Mouse (Mus musculus): Measurements from ENCODE around the gene Pan2.
"Not testable (repeated sequence)": the region's sequence is repeated elsewhere in the genome, so short reads cannot be mapped to it uniquely, and the experiment has no call there.

Pan2 gene

GRCm38 (mm10) chr10:128283604-128284579 lies 19.2 kb upstream of the Pan2 start:
- peak; percentile 77 for DNase-seq (ENCODE audit: low spot score)

DNA sequence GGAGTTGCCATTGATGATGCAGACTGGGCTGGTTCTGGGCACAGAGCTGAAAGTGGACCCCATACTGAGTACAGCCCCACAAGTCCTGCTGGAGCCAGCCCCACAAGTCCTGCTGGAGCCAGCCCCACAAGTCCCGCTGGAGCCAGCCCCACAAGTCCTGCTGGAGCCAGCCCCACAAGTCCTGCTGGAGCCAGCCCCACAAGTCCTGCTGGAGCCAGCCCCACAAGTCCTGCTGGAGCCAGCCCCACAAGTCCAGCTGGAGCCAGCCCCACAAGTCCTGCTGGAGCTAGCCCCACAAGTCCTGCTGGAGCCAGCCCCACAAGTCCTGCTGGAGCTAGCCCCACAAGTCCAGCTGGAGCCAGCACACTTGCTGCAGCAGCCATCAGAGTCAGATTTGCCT lies 12.5 kb upstream of the Pan2 start:
- not testable (repeated sequence) for DNase-seq (ENCODE audit: low spot score)

DNA sequence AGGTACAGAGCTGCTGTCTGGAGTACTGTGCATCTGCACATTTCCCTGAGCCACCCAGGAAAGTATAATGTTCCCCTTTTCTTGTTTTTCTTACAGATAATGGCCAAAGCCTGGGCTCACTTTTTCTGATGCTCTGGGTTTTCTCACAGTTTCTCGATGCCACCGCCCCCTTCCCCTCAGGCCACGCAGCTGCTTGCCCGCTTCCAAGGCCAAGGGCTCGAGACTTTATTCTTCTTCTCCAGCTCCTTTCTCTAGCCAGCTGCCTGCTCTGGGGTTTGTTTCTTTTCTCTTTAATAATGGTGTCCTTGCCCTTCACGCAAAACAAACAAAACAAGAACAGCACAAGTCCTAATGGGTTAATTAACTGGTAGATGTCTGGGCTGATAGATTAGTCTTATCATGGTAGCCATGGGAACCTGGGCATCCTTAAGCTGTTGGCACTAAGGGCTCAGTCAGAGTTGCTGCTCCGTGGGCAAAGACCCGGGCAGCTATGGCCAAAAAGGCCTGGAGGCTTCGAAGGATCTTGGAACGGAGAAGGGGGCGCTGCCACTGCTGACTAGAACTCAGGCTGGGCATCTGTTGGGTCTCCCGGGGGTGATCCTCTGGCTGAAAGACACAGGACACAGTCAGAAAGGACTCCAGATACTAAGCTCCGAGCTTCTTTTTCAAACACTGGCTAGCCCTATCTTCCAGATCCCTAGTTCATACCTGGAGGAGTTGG lies 6.6 kb upstream of the Pan2 start:
- DNase-seq (ENCODE audit: low spot score) = no peak

- DNase-seq (ENCODE audit: low spot score) = no peak
Observed at GRCm38 (mm10) chr10:128297221-128297620, 5.9 kb upstream of the Pan2 start.

DNA sequence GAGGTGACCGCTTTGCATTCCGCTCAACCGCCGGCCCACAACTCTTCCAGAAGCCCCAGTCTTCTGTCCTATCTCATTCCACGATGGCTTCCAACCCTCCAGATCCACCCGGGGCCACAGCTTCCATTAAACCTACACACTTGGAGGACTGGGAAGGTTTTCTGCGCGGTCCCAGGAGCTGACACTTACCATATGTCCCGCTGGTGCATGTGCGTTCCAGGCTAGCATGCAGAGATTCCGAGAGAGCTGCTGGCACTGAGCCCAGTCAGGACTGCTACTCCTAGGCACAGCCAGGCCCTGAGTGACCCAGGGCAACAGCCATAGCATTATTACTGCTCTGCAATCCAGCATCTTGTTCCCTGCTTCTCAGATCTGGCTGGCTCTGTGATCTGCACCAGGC lies 5.5 kb upstream of the Pan2 start:
- peak; percentile 28 for DNase-seq (ENCODE audit: low spot score)

DNA sequence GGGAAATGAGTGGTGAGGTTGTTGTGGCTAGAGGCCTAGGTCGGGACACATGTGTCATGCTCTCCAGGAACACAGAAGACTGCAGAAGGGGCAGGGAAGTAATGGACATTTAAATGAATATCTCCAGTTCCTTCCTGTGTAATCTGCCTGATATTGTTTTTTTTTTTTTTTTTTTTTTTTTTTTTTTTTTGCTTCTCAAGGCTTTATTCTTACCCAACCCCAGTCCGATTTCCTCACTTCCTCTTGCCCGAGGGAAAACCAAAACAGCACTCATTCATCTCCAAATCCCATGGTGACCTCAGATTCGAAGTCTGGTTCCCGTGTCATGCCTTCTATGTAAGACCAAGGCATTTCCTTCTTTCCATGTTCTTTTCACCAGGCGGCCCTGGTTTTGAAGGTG lies 4.9 kb upstream of the Pan2 start:
- peak; percentile 81 for DNase-seq (ENCODE audit: low spot score)

DNA sequence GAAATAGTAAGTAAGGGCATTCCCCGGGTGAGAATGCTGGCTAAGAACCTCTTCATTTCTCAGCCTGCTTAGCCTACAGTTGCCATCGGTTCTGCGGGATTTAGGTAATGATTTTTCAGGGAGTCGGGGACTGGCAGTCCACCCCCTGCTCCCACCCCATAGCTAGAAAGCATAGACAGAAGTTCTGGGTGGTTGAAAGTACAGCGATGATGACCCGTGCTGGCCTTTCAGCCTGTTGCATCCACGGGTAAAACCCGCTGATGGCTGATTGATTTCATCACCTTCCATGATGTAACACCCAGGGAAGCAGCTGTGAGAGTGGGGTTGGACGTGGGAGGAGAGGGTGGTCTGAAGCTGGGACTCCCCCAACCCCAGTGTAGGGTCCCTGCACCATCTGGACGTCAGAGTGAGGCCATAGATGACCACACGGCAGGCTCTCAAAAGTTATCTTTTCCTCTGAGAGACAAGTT lies 4.4 kb upstream of the Pan2 start, which contains the start of gene Il23a:
Gene Il23a, minus strand, starts transcription at position 51 of the 470 bp plus-strand sequence.
- DNase-seq (ENCODE audit: low spot score) = no peak

- no peak for DNase-seq (ENCODE audit: low spot score)
Observed at GRCm38 (mm10) chr10:128302357-128302756, 778 bp upstream of the Pan2 start.

GRCm38 (mm10) chr10:128302785-128303125 lies 380 bp upstream of the Pan2 start:
- DNase-seq (ENCODE audit: low spot score) = no peak

DNA sequence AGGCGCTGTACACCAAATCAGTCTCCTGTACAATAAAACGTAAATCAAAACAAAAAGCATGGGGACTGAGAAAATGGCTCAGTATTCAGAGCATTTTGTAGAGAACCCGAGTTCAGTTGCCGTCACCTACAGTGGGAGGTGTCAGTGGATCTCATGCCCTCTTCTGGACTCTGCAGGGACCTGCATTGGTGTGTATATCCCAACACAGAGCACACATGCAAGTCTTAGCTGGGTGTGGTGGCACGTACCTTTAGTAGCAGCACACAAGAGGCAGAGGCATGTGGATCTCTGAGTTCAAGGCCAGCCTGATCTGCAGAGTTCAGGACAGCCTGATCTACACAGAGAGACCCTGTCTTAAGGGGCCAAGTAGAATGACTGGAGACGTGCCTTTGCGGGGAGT lies 6.5 kb downstream of the Pan2 start:
- DNase-seq (ENCODE audit: low spot score) = no peak

DNA sequence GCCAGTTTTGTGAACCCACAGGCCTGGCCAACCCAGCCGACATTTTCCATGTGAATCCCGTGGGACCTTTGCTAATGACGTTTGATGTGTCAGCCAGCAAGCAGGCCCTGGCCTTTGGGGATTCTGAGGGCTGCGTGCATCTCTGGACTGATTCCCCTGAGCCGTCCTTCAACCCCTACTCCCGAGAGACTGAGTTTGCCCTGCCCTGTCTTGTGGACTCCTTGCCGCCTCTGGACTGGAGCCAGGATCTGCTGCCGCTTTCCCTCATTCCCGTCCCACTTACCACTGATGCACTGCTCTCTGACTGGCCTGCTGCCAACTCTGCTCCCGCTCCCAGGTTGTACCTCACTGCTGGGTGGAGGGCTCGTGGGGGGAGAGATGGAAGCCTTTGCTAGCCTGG lies 7.0 kb downstream of the Pan2 start:
- peak; percentile 76 for DNase-seq (ENCODE audit: low spot score)

- DNase-seq (ENCODE audit: low spot score) = no peak
Observed at GRCm38 (mm10) chr10:128310902-128311301, 7.8 kb downstream of the Pan2 start.

GRCm38 (mm10) chr10:128315578-128315977 lies 12.4 kb downstream of the Pan2 start:
- DNase-seq (ENCODE audit: low spot score) = no peak

GRCm38 (mm10) chr10:128321641-128322040 lies 18.5 kb downstream of the Pan2 start:
- DNase-seq (ENCODE audit: low spot score) = no peak

- peak; percentile 84 for DNase-seq (ENCODE audit: low spot score)
Observed at GRCm38 (mm10) chr10:128322141-128323108, 19.3 kb downstream of the Pan2 start, which contains the start of gene Cnpy2. Cnpy2 (plus strand) TSS chr10:128322459.

GRCm38 (mm10) chr10:128323516-128323915 lies 20.4 kb downstream of the Pan2 start:
- no peak for DNase-seq (ENCODE audit: low spot score)

DNA sequence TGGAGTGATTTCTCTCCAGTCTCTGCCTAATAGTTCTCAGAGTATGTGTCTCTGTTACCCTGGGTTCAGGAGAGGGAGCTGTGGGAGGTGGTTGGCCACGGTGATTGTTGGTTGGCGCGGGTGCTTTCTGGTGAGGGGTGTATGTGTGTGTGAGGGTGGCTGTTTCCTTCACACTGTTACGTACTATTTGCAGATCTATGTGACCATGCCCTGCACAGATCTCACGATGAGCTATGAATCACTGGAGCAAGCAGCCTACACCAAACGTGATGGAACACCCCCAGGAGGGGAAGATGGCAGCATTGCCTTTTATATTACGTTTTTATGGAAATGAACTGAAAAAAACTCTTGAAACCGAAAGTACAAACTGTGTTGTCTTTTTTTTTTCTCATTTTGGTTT lies 23.7 kb downstream of the Pan2 start:
- DNase-seq (ENCODE audit: low spot score) = no peak

DNA sequence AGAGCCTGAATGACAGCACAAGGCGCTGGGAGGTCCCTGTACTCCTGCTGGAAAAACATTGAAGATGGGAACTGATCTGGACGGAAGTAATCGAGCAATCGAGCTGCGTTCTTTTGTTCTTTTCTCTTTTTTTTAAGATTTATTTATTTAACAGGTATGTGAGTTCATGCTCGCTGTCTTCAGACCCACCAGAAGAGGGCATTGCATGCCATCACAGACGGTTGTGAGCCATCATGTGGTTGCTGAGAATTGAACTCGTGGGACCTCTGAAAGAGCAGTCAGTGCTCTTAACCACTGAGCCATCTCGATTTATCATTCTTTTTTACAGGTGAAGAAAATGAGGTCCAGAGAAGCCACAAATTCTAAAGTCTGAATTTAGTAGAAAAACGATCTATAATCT lies 24.5 kb downstream of the Pan2 start:
- no peak for DNase-seq (ENCODE audit: low spot score)

DNA sequence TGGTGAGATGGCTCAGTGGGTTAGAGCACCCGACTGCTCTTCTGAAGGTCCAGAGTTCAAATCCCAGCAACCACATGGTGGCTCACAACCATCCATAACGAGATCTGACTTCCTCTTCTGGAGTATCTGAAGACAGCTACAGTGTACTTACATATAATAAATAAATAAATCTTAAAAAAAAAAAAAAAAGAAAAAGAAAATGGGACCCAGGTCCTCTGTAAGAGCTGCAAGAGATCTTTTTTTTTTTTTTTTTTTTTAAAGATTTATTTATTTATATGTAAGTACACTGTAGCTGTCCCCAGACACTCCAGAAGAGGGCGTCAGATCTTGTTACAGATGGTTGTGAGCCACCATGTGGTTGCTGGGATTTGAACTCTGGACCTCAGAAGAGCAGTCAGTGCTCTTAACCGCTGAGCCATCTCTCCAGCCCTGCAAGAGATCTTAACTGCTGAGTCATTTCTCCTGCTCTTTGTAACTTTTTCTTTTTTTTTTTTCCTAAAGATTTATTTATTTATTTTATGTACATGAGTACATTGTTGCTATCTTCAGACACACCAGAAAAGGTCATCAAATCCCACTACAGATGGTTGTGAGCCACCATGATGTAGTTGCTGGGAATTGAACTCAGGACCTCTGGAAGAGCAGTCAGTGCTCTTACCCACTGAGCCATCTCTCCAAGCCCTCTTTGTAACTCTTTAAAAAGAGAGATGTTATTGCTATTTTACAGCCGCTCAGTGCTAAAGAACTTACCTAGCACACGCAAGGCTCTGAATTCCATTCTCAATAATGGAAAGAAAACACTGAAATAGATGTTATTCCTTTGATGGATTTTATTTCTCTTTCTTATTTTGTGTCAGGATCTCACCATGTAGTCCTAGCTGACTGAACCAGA lies 29.5 kb downstream of the Pan2 start:
- not testable (repeated sequence) for DNase-seq (ENCODE audit: low spot score)

DNA sequence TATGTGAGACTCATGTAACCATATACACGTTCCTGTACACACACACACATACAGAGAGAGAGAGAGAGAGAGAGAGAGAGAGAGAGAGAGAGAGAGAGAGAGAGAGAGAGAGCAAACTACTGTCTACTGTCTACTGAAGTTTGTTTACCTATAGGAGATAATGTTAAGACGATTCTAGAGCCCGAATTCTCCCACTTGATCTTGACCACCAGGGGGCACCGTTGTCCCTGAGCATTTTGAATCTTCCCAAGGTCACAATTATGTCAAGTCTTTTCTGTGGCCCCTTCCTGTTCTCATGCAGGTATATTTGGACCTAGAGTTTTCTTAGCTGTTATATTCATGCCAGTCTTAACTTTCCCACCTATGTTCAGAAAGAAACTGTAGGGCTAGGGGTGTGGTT lies 32.4 kb downstream of the Pan2 start:
- DNase-seq (ENCODE audit: low spot score) = peak; percentile 81

- no peak for DNase-seq (ENCODE audit: low spot score)
Observed at GRCm38 (mm10) chr10:128336195-128336594, 33.1 kb downstream of the Pan2 start.
